In genomic region chr1:61641880-61642279, GRCm38 (mm10) we compare ENCODE assay signal across 21 mouse cellular contexts. TPM values are rescaled to one million over a fixed set of nuclear protein-coding genes. Genes with fewer than 3 reads are reported as not detected.
A peak's percentile ranks its signal among the peaks of the same experiment; 100 is the strongest.
DNase-seq lines count a peak whose midpoint lies in the region; ATAC-seq and TF ChIP-seq lines count a peak whose summit lies in the region.
"Had no signal": no experiment of that assay in that cellular context is flagged by ENCODE, and none has a peak within 500 bp of the region (broad histone marks: within the 10 kb centered on the region; RNA-seq: fewer than 3 reads in every experiment).

No protein-coding gene starts in this region.

- H3K27me3 ChIP-seq in kidney, adult 2 months (replicated peaks; ENCODE audit: control insufficient read depth, insufficient read depth, low read length), result no peaks in the 10 kb centered on the region
- no peaks in the 10 kb centered on the region for H3K27me3 ChIP-seq in lung, embryonic 14.5 days (ENCODE audit: insufficient read depth, low read length)
- H3K27me3 ChIP-seq: CH12.LX; hindbrain, embryonic 12.5 days; Patski had no signal

- peak; percentile 5 for DNase-seq in kidney, adult 2 months
- no peak for DNase-seq in kidney, adult 11 months
- peak; percentile 25 for DNase-seq in lung, embryonic 14.5 days
- no peak for DNase-seq in lung, adult 2 months
- peak; percentile 26 for DNase-seq in lung, postnatal 36 days
- DNase-seq in thymus, postnatal 0 days (ENCODE audit: low spot score), result no peak
- DNase-seq: adrenal gland, postnatal 14 days; cerebellum, adult 11-12 months; cerebellum, adult 9-11 months; cerebellum, postnatal 36 days; gastrocnemius, postnatal 10 days; heart, adult 2 months; heart, postnatal 10 days; heart, postnatal 4 days had no signal

- H3K27ac ChIP-seq in kidney, adult 2 months (ENCODE audit: insufficient read depth, low read depth, low read length), result no peak overlapping the region
- no peak overlapping the region for H3K27ac ChIP-seq in lung, embryonic 14.5 days (ENCODE audit: low read depth)
- H3K27ac ChIP-seq: embryonic facial prominence, embryonic 13.5 days; forebrain, embryonic 12.5 days; heart, adult 2 months; hindbrain, embryonic 12.5 days had no signal

- no peak for TF ChIP-seq POLR2A in kidney, adult 2 months (IDR thresholded peaks at IDR 0.05; ENCODE audit: low read depth, low read length)
- TF ChIP-seq POLR2A in lung, adult 2 months (IDR thresholded peaks at IDR 0.05; ENCODE audit: borderline replicate concordance, extremely low read depth, low read depth, low read length), result no peak

- H3K9ac ChIP-seq in lung, embryonic 14.5 days, result no peak overlapping the region
- H3K9ac ChIP-seq: embryonic facial prominence, embryonic 13.5 days; forebrain, embryonic 12.5 days; hindbrain, embryonic 12.5 days had no signal

- H3K4me3 ChIP-seq in kidney, adult 2 months (ENCODE audit: insufficient read depth, low read depth, low read length), result no peak overlapping the region
- H3K4me3 ChIP-seq in lung, embryonic 14.5 days (ENCODE audit: low read depth, low read length), result no peak overlapping the region
- H3K4me3 ChIP-seq in lung, adult 2 months (replicated peaks; ENCODE audit: extremely low read depth, low read depth, low read length), result no peak overlapping the region
- H3K4me3 ChIP-seq: embryonic facial prominence, embryonic 13.5 days; forebrain, embryonic 12.5 days; heart, adult 2 months; hindbrain, embryonic 12.5 days had no signal

- peaks cover 3% of the 10 kb centered on the region; the same call in 1 of the 2 replicates for H3K4me1 ChIP-seq in kidney, adult 2 months (ENCODE audit: control insufficient read depth, insufficient read depth, low read length)
- H3K4me1 ChIP-seq in lung, embryonic 14.5 days (ENCODE audit: insufficient read depth), result no peaks in the 10 kb centered on the region; the same call in 1 of the 2 replicates
- H3K4me1 ChIP-seq in lung, adult 2 months (ENCODE audit: control insufficient read depth, insufficient read depth, low read length), result peaks cover 13% of the 10 kb centered on the region

- H3K4me2 ChIP-seq in lung, embryonic 14.5 days, result no peak overlapping the region
- H3K4me2 ChIP-seq: embryonic facial prominence, embryonic 13.5 days; forebrain, embryonic 12.5 days; hindbrain, embryonic 12.5 days had no signal

- TF ChIP-seq CTCF in kidney, adult 2 months (conservative IDR thresholded peaks at IDR 0.05; ENCODE audit: insufficient read depth, insufficient read length, low read depth, low read length), result no peak
- no peak for TF ChIP-seq CTCF in lung, embryonic 14.5 days (IDR thresholded peaks at IDR 0.05; ENCODE audit: low read depth)
- TF ChIP-seq CTCF in lung, adult 2 months (IDR thresholded peaks at IDR 0.05; ENCODE audit: insufficient read depth, low read length), result no peak

- H3K9me3 ChIP-seq in lung, embryonic 14.5 days (ENCODE audit: low read depth, low read length), result no peaks in the 10 kb centered on the region
- H3K9me3 ChIP-seq: embryonic facial prominence, embryonic 13.5 days; forebrain, embryonic 12.5 days; hindbrain, embryonic 12.5 days had no signal

- WGBS in kidney, adult 2 months, result 35% methylated on average over 4 of the region's 4 CpGs
- WGBS in lung, embryonic 14.5 days, result 20% methylated on average over 4 of the region's 4 CpGs
- 32% methylated on average over 4 of the region's 4 CpGs for WGBS in lung, adult 2 months

- H3K36me3 ChIP-seq in kidney, adult 2 months (ENCODE audit: control insufficient read depth, insufficient read depth, low read length), result no peaks in the 10 kb centered on the region
- H3K36me3 ChIP-seq in lung, embryonic 14.5 days (ENCODE audit: insufficient read depth), result no peaks in the 10 kb centered on the region
- H3K36me3 ChIP-seq: embryonic facial prominence, embryonic 13.5 days; forebrain, embryonic 12.5 days; hindbrain, embryonic 12.5 days had no signal

- ATAC-seq in lung, embryonic 14.5 days (ENCODE audit: insufficient read depth), result no peak
- ATAC-seq: activated CD4-positive, CD25-positive, alpha-beta regulatory T cell, adult 4 months; forebrain, embryonic 16.5 days; Patski had no signal

RNA-seq across cellular contexts. Expression of gene Pard3b, which starts 3.3 kb away (rescaled TPM):
- polyA plus RNA-seq in kidney, adult 2 months (2012; rRNA removed), result 3.4 and 3.8 TPM in 2 replicates
- 19.6 TPM in 2 replicates for polyA plus RNA-seq in lung, embryonic 14.5 days (2014; fragmentation: Nextera tagmentation; extraction: Ambion mirVana)
- 5.7 and 9.3 TPM in 2 replicates for polyA plus RNA-seq in lung, adult 2 months (2012; rRNA removed)
- polyA plus RNA-seq in thymus, postnatal 0 days (2015; fragmentation: Nextera tagmentation; extraction: Ambion mirVana), result 2.6 and 3.7 TPM in 2 replicates
- polyA plus RNA-seq: activated CD4-positive, CD25-positive, alpha-beta regulatory T cell, adult 4 months had no signal

Comparison
In these comparisons a context has a peak if more than half of its experiments do, and no peak if none do; other contexts are left out.
1. DNase-seq: peak in kidney, adult 2 months (single experiment), lung, embryonic 14.5 days (single experiment) and lung, postnatal 36 days (single experiment); none in kidney, adult 11 months (single experiment), lung, adult 2 months (single experiment) and thymus, postnatal 0 days (single experiment).